Mouse (Mus musculus) testis, adult 2 months (tissue): ENCODE results near the gene Soga1. TPM values are rescaled to one million over a fixed set of nuclear protein-coding genes. Genes with fewer than 3 reads are reported as not detected.

Experiments
- H3K27ac ChIP-seq: fragments of 200-500 bp; 2 replicates; pipeline ENCODE4 v1.5.1; 2012; ENCODE audit warnings: low read depth, low read length; ENCODE audit not compliant: control insufficient read depth, insufficient read depth
- H3K27me3 ChIP-seq: fragments of 200-500 bp; 2 replicates; pipeline ENCODE4 v1.6.1; 2012; ENCODE audit warnings: mild to moderate bottlenecking, low read length, moderate library complexity; ENCODE audit not compliant: control insufficient read depth, insufficient read depth
- H3K36me3 ChIP-seq: fragments of 200-500 bp; 2 replicates; pipeline ENCODE4 v1.6.1; 2012; ENCODE audit warnings: mild to moderate bottlenecking, low read length; ENCODE audit not compliant: control insufficient read depth, insufficient read depth
- H3K4me1 ChIP-seq: fragments of 200-500 bp; 2 replicates; pipeline ENCODE4 v1.6.1; 2012; ENCODE audit warnings: low read length; ENCODE audit not compliant: control insufficient read depth, insufficient read depth
- H3K4me3 ChIP-seq: fragments of 200-500 bp; 2 replicates; pipeline ENCODE4 v1.5.1; 2012; ENCODE audit warnings: low read depth, mild to moderate bottlenecking, low read length, moderate library complexity, mixed read lengths; ENCODE audit not compliant: control insufficient read depth
- CTCF ChIP-seq: fragments of 200-500 bp; IDR thresholded peaks from 2 replicates; pipeline ENCODE4 v1.5.1; 2012; ENCODE audit warnings: low read depth, mild to moderate bottlenecking, inconsistent platforms, low read length, moderate library complexity; ENCODE audit not compliant: control insufficient read depth, insufficient read depth, insufficient replicate concordance
- POLR2A ChIP-seq: fragments of 200-500 bp; IDR thresholded peaks from 2 replicates; pipeline ENCODE4 v1.6.1; 2012; ENCODE audit warnings: low read depth, mild to moderate bottlenecking, inconsistent platforms, low read length, moderate library complexity; ENCODE audit not compliant: control insufficient read depth
- polyA plus RNA-seq: library from polyadenylated mRNA; depleted of rRNA; stranded (reverse); fragments of >200 nt; gene quantifications from 2 replicates; pipeline ENCODE4 v1.2.3, GENCODE M21; 2012

Gene Soga1
- polyA plus RNA-seq, 1 experiment = 4.5 TPM

GRCm38 (mm10) chr2:157069355-157069735 lies 9.7 kb downstream of the Soga1 start:
- no peaks in the 10 kb centered on the region for H3K27me3 ChIP-seq
- TF ChIP-seq CTCF (no peak), POLR2A (no peak)
- H3K4me3 ChIP-seq = no peak overlapping the region
- H3K27ac ChIP-seq = no peak overlapping the region
- H3K4me1 ChIP-seq = peaks cover 4% of the 10 kb centered on the region; the same call in 1 of the 2 replicates
- H3K36me3 ChIP-seq = no peaks in the 10 kb centered on the region

- Histone ChIP-seq H3K27ac (no peak overlapping the region), H3K27me3 (no peaks in the 10 kb centered on the region), H3K4me3 (no peak overlapping the region), H3K36me3 (no peaks in the 10 kb centered on the region), H3K4me1 (peaks cover 6% of the 10 kb centered on the region; the same call in 1 of the 2 replicates)
- TF ChIP-seq POLR2A = no peak
- TF ChIP-seq CTCF = no peak
These were observed 10.2 kb downstream of the Soga1 start for GRCm38 (mm10) chr2:157068701-157069354.

GRCm38 (mm10) chr2:157066731-157067430 lies 12.2 kb downstream of the Soga1 start:
- TF ChIP-seq POLR2A (no peak), CTCF (no peak)
- H3K27ac ChIP-seq = no peak overlapping the region
- no peak overlapping the region for H3K4me3 ChIP-seq
- H3K4me1 ChIP-seq = peaks cover 6% of the 10 kb centered on the region; the same call in 1 of the 2 replicates
- no peaks in the 10 kb centered on the region for H3K27me3 ChIP-seq
- H3K36me3 ChIP-seq = no peaks in the 10 kb centered on the region

GRCm38 (mm10) chr2:157065879-157066226 lies 13.2 kb downstream of the Soga1 start:
- no peak for TF ChIP-seq POLR2A
- TF ChIP-seq CTCF = no peak
- Histone ChIP-seq H3K4me1 (peaks cover 6% of the 10 kb centered on the region; the same call in 1 of the 2 replicates), H3K27ac (peak overlapping the region; percentile 63), H3K36me3 (no peaks in the 10 kb centered on the region), H3K27me3 (no peaks in the 10 kb centered on the region), H3K4me3 (no peak overlapping the region)

- Histone ChIP-seq H3K4me1 (peaks cover 6% of the 10 kb centered on the region; the same call in 1 of the 2 replicates), H3K4me3 (no peak overlapping the region), H3K27me3 (no peaks in the 10 kb centered on the region), H3K27ac (peak overlapping the region; percentile 63), H3K36me3 (no peaks in the 10 kb centered on the region)
- no peak for TF ChIP-seq POLR2A
- TF ChIP-seq CTCF = no peak
These were observed 13.8 kb downstream of the Soga1 start for GRCm38 (mm10) chr2:157064978-157065878.

- Histone ChIP-seq H3K4me3 (no peak overlapping the region), H3K27ac (no peak overlapping the region), H3K36me3 (no peaks in the 10 kb centered on the region), H3K4me1 (peaks cover 9% of the 10 kb centered on the region), H3K27me3 (no peaks in the 10 kb centered on the region; the same call in 1 of the 2 replicates)
- TF ChIP-seq POLR2A (no peak), CTCF (no peak)
These were observed 14.9 kb downstream of the Soga1 start for GRCm38 (mm10) chr2:157064136-157064535.
